Mouse (Mus musculus) bone marrow macrophage, adult 2 months (primary cell): Measurements from ENCODE around the gene Lancl1.

Source experiments
- CTCF ChIP-seq: IDR thresholded peaks from 2 replicates; pipeline ENCODE4 v1.5.1; 2012; ENCODE audit warnings: low read depth, mild to moderate bottlenecking, low read length, moderate library complexity
- POLR2A ChIP-seq: IDR thresholded peaks from 2 replicates; pipeline ENCODE4 v1.6.1; 2012; ENCODE audit warnings: mild to moderate bottlenecking, low read depth, low read length, borderline replicate concordance

- no peak for TF ChIP-seq POLR2A
- no peak for TF ChIP-seq CTCF
Measured at GRCm38 (mm10) chr1:67020637-67021161, 18.0 kb downstream of the Lancl1 start.
